Mouse (Mus musculus) gastrocnemius, postnatal 10 days (tissue): ENCODE results near the gene Gm10061. TPM values are rescaled to one million over a fixed set of nuclear protein-coding genes. Genes with fewer than 3 reads are reported as not detected.
"Not testable (repeated sequence)": the region's sequence is repeated elsewhere in the genome, so short reads cannot be mapped to it uniquely, and the experiment has no call there.

Experiments used
- DNase-seq: peaks from one replicate; pipeline ENCODE4 v3.0.0; 2021; ENCODE audit warnings: mixed read lengths
- long read RNA-seq, 2 experiments: library from polyadenylated mRNA; stranded (forward); transcript quantifications; one replicate each; pipeline ENCODE4 v2.0.0; 2021
- total RNA-seq, 2 experiments: library from RNA; stranded (reverse); gene quantifications; 2 replicates each; pipeline ENCODE4 v1.2.3; 2021

Gene Gm10061
- not detected for total RNA-seq
- long read RNA-seq, experiment 1, result 0 reads
- long read RNA-seq, experiment 2, result 0 reads

- DNase-seq, result no peak
Measured at GRCm38 (mm10) chr16:89150786-89151185, at the start of gene Gm10061. Gene Gm10061 (plus strand): TSS chr16:89151086.

- no peak for DNase-seq
Measured at GRCm38 (mm10) chr16:89140551-89140950, 10.3 kb upstream of the Gm10061 start, which contains the start of gene Gm6358. Gene Gm6358 (plus strand): TSS chr16:89140851.

- DNase-seq, result no peak
Measured at GRCm38 (mm10) chr16:89157652-89158051, 6.8 kb downstream of the Gm10061 start, which contains the start of gene Gm9789. Gene Gm9789 (plus strand): TSS chr16:89157952.

- DNase-seq, result not testable (repeated sequence)
Measured at GRCm38 (mm10) chr16:89169190-89169589, 18.3 kb downstream of the Gm10061 start, which contains the start of gene Gm7735. Gene Gm7735 (plus strand): TSS chr16:89169490.

GRCm38 (mm10) chr16:89174435-89174834, 23.5 kb downstream of the Gm10061 start, which contains the start of gene 1110057P08Rik:
Gene 1110057P08Rik (plus strand): TSS chr16:89174735.
- DNase-seq, result no peak

- DNase-seq, result no peak
Measured at GRCm38 (mm10) chr16:89188621-89189020, 37.7 kb downstream of the Gm10061 start.

Other genes with a start within 250 kb of the Gm10061 start
- gene Krtap19-9b, start 218.8 kb upstream of the Gm10061 start, total RNA-seq, result not detected
- gene Krtap16-3, start 188.2 kb upstream of the Gm10061 start, total RNA-seq, result not detected
- gene Krtap22-2, start 140.3 kb upstream of the Gm10061 start, total RNA-seq, result not detected
- gene Gm10229, start 135.8 kb upstream of the Gm10061 start, total RNA-seq, result under 1 TPM in 1 of 2 experiments, not detected in 1; 0.63 TPM
- not detected for gene Krtap6-1, start 119.4 kb upstream of the Gm10061 start, total RNA-seq
- under 1 TPM in 1 of 2 experiments, not detected in 1; 0.96 TPM for gene Gm10228, start 109.6 kb upstream of the Gm10061 start, total RNA-seq
- not detected for gene Krtap6-5, start 103.2 kb upstream of the Gm10061 start, total RNA-seq
- gene 1110025L11Rik, start 87.1 kb upstream of the Gm10061 start, total RNA-seq, result not detected
- not detected for gene Krtap6-3, start 67.1 kb upstream of the Gm10061 start, total RNA-seq
- not detected for gene Gm6358, start 10.2 kb upstream of the Gm10061 start, total RNA-seq
- gene Gm9789, start 6.9 kb downstream of the Gm10061 start, total RNA-seq, result not detected
- gene Gm7735, start 18.4 kb downstream of the Gm10061 start, total RNA-seq, result not detected
- not detected for gene 1110057P08Rik, start 23.6 kb downstream of the Gm10061 start, total RNA-seq
- gene Krtap20-2, start 54.8 kb downstream of the Gm10061 start, total RNA-seq, result not detected